In genomic region chr9:4794411-4794810, GRCm38 (mm10) we compare ENCODE assay signal across 9 mouse cellular contexts. TPM values are rescaled to one million over a fixed set of nuclear protein-coding genes. Genes with fewer than 3 reads are reported as not detected.
DNase-seq lines count a peak whose midpoint lies in the region; ATAC-seq and TF ChIP-seq lines count a peak whose summit lies in the region.
"Had no signal": no experiment of that assay in that cellular context is flagged by ENCODE, and none has a peak within 500 bp of the region (broad histone marks: within the 10 kb centered on the region; RNA-seq: fewer than 3 reads in every experiment).

No protein-coding gene starts in this region.

- peak overlapping the region; percentile 59 for H3K4me3 ChIP-seq in cortical plate, adult 2 months (ENCODE audit: insufficient read depth, low read length)
- H3K4me3 ChIP-seq in hindbrain, embryonic 16.5 days (ENCODE audit: low read length) = peak overlapping the region; percentile 75
- H3K4me3 ChIP-seq in neural tube, embryonic 14.5 days (ENCODE audit: low read depth, low read length) = peak overlapping the region; percentile 46

- whole genome bisulfite sequencing in hindbrain, embryonic 16.5 days = 23% methylated on average over 10 of the region's 10 CpGs
- 33% methylated on average over 10 of the region's 10 CpGs for WGBS in neural tube, embryonic 14.5 days

- ATAC-seq in hindbrain, embryonic 16.5 days = no peak
- no peak for ATAC-seq in neural tube, embryonic 14.5 days (ENCODE audit: low read depth)

- TF ChIP-seq POLR2A in cortical plate, adult 2 months (IDR thresholded peaks at IDR 0.05; ENCODE audit: extremely low read depth, insufficient read depth, low read length) = no peak

- no peaks in the 10 kb centered on the region for H3K27me3 ChIP-seq in hindbrain, embryonic 16.5 days (replicated peaks; ENCODE audit: control insufficient read depth, insufficient read depth, low read length)
- H3K27me3 ChIP-seq in neural tube, embryonic 14.5 days (ENCODE audit: control insufficient read depth, insufficient read depth, low read length) = no peaks in the 10 kb centered on the region

- H3K4me1 ChIP-seq in cortical plate, adult 2 months (ENCODE audit: control insufficient read depth, insufficient read depth, low read length) = no peaks in the 10 kb centered on the region
- H3K4me1 ChIP-seq in hindbrain, embryonic 16.5 days (ENCODE audit: control insufficient read depth, insufficient read depth, low read depth, low read length) = peaks cover 3% of the 10 kb centered on the region
- no peaks in the 10 kb centered on the region for H3K4me1 ChIP-seq in neural tube, embryonic 14.5 days (ENCODE audit: control insufficient read depth, insufficient read depth, low read length)

- H3K36me3 ChIP-seq in hindbrain, embryonic 16.5 days (ENCODE audit: control insufficient read depth, insufficient read depth, low read length) = no peaks in the 10 kb centered on the region
- H3K36me3 ChIP-seq in neural tube, embryonic 14.5 days (ENCODE audit: control insufficient read depth, insufficient read depth, low read length) = no peaks in the 10 kb centered on the region

- H3K4me2 ChIP-seq in hindbrain, embryonic 16.5 days (ENCODE audit: low read length) = peak overlapping the region; percentile 50
- H3K4me2 ChIP-seq in neural tube, embryonic 14.5 days (ENCODE audit: low read depth, low read length) = peak overlapping the region; percentile 41

- no peaks in the 10 kb centered on the region for H3K9me3 ChIP-seq in hindbrain, embryonic 16.5 days (ENCODE audit: control insufficient read depth, low read length)
- H3K9me3 ChIP-seq in neural tube, embryonic 14.5 days (ENCODE audit: control insufficient read depth, low read length) = no peaks in the 10 kb centered on the region

- TF ChIP-seq CTCF in cortical plate, adult 2 months (IDR thresholded peaks at IDR 0.05; ENCODE audit: extremely low read depth, insufficient read depth, low read length) = no peak

- H3K9ac ChIP-seq in hindbrain, embryonic 16.5 days (ENCODE audit: low read depth, low read length) = peak overlapping the region; percentile 63
- H3K9ac ChIP-seq in neural tube, embryonic 14.5 days (replicated peaks; ENCODE audit: low read depth, low read length) = peak overlapping the region; percentile 61

- DNase-seq in kidney, postnatal 14 days = peak; percentile 2
- no peak for DNase-seq in kidney, postnatal 36 days
- no peak for DNase-seq in ovary, postnatal 10 days (ENCODE audit: low spot score)
- no peak for DNase-seq in thymus, postnatal 36 days
- DNase-seq in gastrocnemius, postnatal 4 days (ENCODE audit: low spot score in 2 of 2) = no peak
- DNase-seq: heart, postnatal 14 days had no signal

- H3K27ac ChIP-seq in cortical plate, adult 2 months (ENCODE audit: insufficient read depth, low read length) = 0 out of 2 replicates have a peak overlapping the region, but pooled peaks have one; percentile 59
- H3K27ac ChIP-seq in hindbrain, embryonic 16.5 days (ENCODE audit: low read depth, low read length) = peak overlapping the region; percentile 94
- peak overlapping the region; percentile 41 for H3K27ac ChIP-seq in neural tube, embryonic 14.5 days (ENCODE audit: low read depth, low read length)

RNA-seq across cellular contexts. Expression of gene Gria4, which starts 1.6 kb away (rescaled TPM):
- 58.6 and 65.4 TPM in 2 replicates for polyA plus RNA-seq in cortical plate, adult 2 months (2012; rRNA removed)
- polyA plus RNA-seq in hindbrain, embryonic 16.5 days (2015; fragmentation: Nextera tagmentation; extraction: Ambion mirVana) = 35.2 and 42.6 TPM in 2 replicates
- polyA plus RNA-seq in neural tube, embryonic 14.5 days (2014; fragmentation: Nextera tagmentation; extraction: Ambion mirVana) = 49.6 and 72.8 TPM in 2 replicates
- 1 to 10 TPM in 1 of 2 experiments, under 1 TPM in 1; 0.86 to 1.0 TPM for total RNA-seq in gastrocnemius, postnatal 4 days (2021)
- total RNA-seq: heart, postnatal 14 days had no signal

Comparison
In these comparisons a context has a peak if more than half of its experiments do, and no peak if none do; other contexts are left out.
1. H3K27ac ChIP-seq: peak in every context shown above with its lines; median percentile 94 in hindbrain, embryonic 16.5 days; 59 in cortical plate, adult 2 months; 41 in neural tube, embryonic 14.5 days.